Mouse (Mus musculus) forebrain, embryonic 14.5 days (tissue): ENCODE results near the gene Hyal2. TPM values are rescaled to one million over a fixed set of nuclear protein-coding genes. Genes with fewer than 3 reads are reported as not detected.
A peak's percentile ranks its signal among the peaks of the same experiment; 100 is the strongest.

ENCODE experiments used
- ATAC-seq: fragments of 200-750 bp; cut with Nextera tagmentation; 2 replicates; pipeline ENCODE4 v1.8.0; 2017; ENCODE audit warnings: mild to moderate bottlenecking, moderate library complexity
- DNase-seq: peaks from one replicate; pipeline ENCODE4 v3.0.0-alpha.2; 2015; ENCODE audit warnings: low spot score
- H3K27ac ChIP-seq: fragments of 300-500 bp; sonication (generic); 2 replicates; pipeline ENCODE4 v1.5.1; 2014; ENCODE audit warnings: low read depth, mild to moderate bottlenecking, control low read depth, low read length, moderate library complexity
- H3K27me3 ChIP-seq: fragments of 300-500 bp; sonication (generic); replicated peaks from 2 replicates; pipeline ENCODE4 v1.6.1; 2014; ENCODE audit warnings: low read length, control low read depth, mixed read lengths; ENCODE audit not compliant: control insufficient read depth, insufficient read depth
- H3K36me3 ChIP-seq: fragments of 300-500 bp; sonication (generic); 2 replicates; pipeline ENCODE4 v1.6.1; 2014; ENCODE audit warnings: low read length, control low read depth; ENCODE audit not compliant: control insufficient read depth, insufficient read depth
- H3K4me1 ChIP-seq: fragments of 300-500 bp; sonication (generic); 2 replicates; pipeline ENCODE4 v1.6.1; 2014; ENCODE audit warnings: antibody characterized with exemption, low read length, control low read depth; ENCODE audit not compliant: control insufficient read depth, insufficient read depth
- H3K4me2 ChIP-seq: fragments of 300-500 bp; sonication (generic); 2 replicates; pipeline ENCODE4 v1.6.1; 2014; ENCODE audit warnings: mild to moderate bottlenecking, control low read depth, low read length
- H3K4me3 ChIP-seq: fragments of 300-500 bp; sonication (generic); 2 replicates; pipeline ENCODE4 v1.5.1; 2014; ENCODE audit warnings: low read depth, low read length, control low read depth
- H3K9ac ChIP-seq: fragments of 300-500 bp; sonication (generic); 2 replicates; pipeline ENCODE4 v1.6.1; 2014; ENCODE audit warnings: mild to moderate bottlenecking, low read length, control low read depth, moderate library complexity
- H3K9me3 ChIP-seq: fragments of 300-500 bp; sonication (generic); replicated peaks from 2 replicates; pipeline ENCODE4 v1.6.1; 2016; ENCODE audit warnings: low read length, control low read depth, mixed read lengths; ENCODE audit not compliant: control insufficient read depth
- WGBS: fragments of 180-500 bp; shearing (Covaris S2); extraction: QIAGEN DNeasy Blood & Tissue Kit; methylation state at CpG from one replicate; pipeline ENCODE4 v1.1.7; 2014; 5-methylcytosine and 5-hydroxymethylcytosine counted together
- polyA plus RNA-seq: library from polyadenylated mRNA; unstranded; fragments of >200 nt; fragmentation: Nextera tagmentation; extraction: Ambion mirVana; gene quantifications from 2 replicates; pipeline ENCODE4 v1.2.1, GENCODE M21; 2014

Hyal2 gene
- polyA plus RNA-seq, 1 experiment from 2014 or later: 109 TPM

- Histone ChIP-seq H3K36me3 (peaks cover 4% of the 10 kb centered on the region), H3K27me3 (peaks cover 30% of the 10 kb centered on the region), H3K4me1 (peaks cover 26% of the 10 kb centered on the region), H3K4me2 (no peak overlapping the region), H3K27ac (no peak overlapping the region), H3K4me3 (no peak overlapping the region), H3K9me3 (no peaks in the 10 kb centered on the region), H3K9ac (no peak overlapping the region)
- ATAC-seq (no peak), DNase-seq (no peak)
- WGBS: 89% methylated on average over 20 of the region's 20 CpGs
Measured at GRCm38 (mm10) chr9:107549297-107550074, 18.3 kb upstream of the Hyal2 start.

- ATAC-seq: no peak
- Histone ChIP-seq H3K9ac (no peak overlapping the region), H3K27me3 (peaks cover 30% of the 10 kb centered on the region), H3K4me2 (peak overlapping the region; percentile 89), H3K27ac (no peak overlapping the region), H3K4me3 (peak overlapping the region; percentile 32; the same call in 1 of the 2 replicates), H3K9me3 (no peaks in the 10 kb centered on the region), H3K36me3 (no peaks in the 10 kb centered on the region; the same call in 1 of the 2 replicates), H3K4me1 (peaks cover 31% of the 10 kb centered on the region)
- DNase-seq: no peak
- WGBS: 31% methylated on average over 23 of the region's 23 CpGs
Measured at GRCm38 (mm10) chr9:107550491-107551116, 17.1 kb upstream of the Hyal2 start.

- Histone ChIP-seq H3K9ac (peak within 1 kb of the TSS; percentile 58), H3K9me3 (no peaks in the 10 kb centered on the region), H3K36me3 (no peaks in the 10 kb centered on the region), H3K4me2 (peak within 1 kb of the TSS; percentile 89), H3K4me3 (peak within 1 kb of the TSS; percentile 32), H3K27ac (no peak within 1 kb of the TSS), H3K27me3 (peaks cover 30% of the 10 kb centered on the region), H3K4me1 (peaks cover 38% of the 10 kb centered on the region)
- DNase-seq (no peak), ATAC-seq (0 out of 2 replicates have a peak, but pooled peaks have one; percentile 0)
- 1% methylated on average over 59 of the region's 63 CpGs for WGBS
Measured at GRCm38 (mm10) chr9:107551117-107551889, 16.4 kb upstream of the Hyal2 start, which contains the start of gene Rassf1. Rassf1 (plus strand) TSS chr9:107551555.

- H3K27me3 ChIP-seq: peaks cover 30% of the 10 kb centered on the region
- H3K36me3 ChIP-seq: no peaks in the 10 kb centered on the region; the same call in 1 of the 2 replicates
- H3K4me1 ChIP-seq: peaks cover 35% of the 10 kb centered on the region
- peak overlapping the region; percentile 32 for H3K4me3 ChIP-seq
- DNase-seq (no peak), ATAC-seq (no peak)
- H3K4me2 ChIP-seq: peak overlapping the region; percentile 89
- no peak overlapping the region for H3K27ac ChIP-seq
- H3K9ac ChIP-seq: peak overlapping the region; percentile 58
- WGBS: 5% methylated on average over 8 of the region's 8 CpGs
- H3K9me3 ChIP-seq: no peaks in the 10 kb centered on the region
Measured at GRCm38 (mm10) chr9:107551890-107552355, 15.8 kb upstream of the Hyal2 start.

GRCm38 (mm10) chr9:107552690-107553393 lies 14.9 kb upstream of the Hyal2 start:
- DNase-seq (no peak), ATAC-seq (no peak)
- Histone ChIP-seq H3K4me1 (peaks cover 31% of the 10 kb centered on the region), H3K9ac (no peak overlapping the region), H3K36me3 (peaks cover 9% of the 10 kb centered on the region), H3K9me3 (no peaks in the 10 kb centered on the region), H3K27ac (no peak overlapping the region), H3K4me2 (peak overlapping the region; percentile 89; the same call in 1 of the 2 replicates), H3K27me3 (peaks cover 30% of the 10 kb centered on the region), H3K4me3 (0 out of 2 replicates have a peak overlapping the region, but pooled peaks have one; percentile 63)
- 76% methylated on average over 5 of the region's 5 CpGs for WGBS

GRCm38 (mm10) chr9:107553541-107554318 lies 14.0 kb upstream of the Hyal2 start:
- WGBS: 5% methylated on average over 36 of the region's 37 CpGs
- no peak for DNase-seq

GRCm38 (mm10) chr9:107554319-107554825 lies 13.4 kb upstream of the Hyal2 start:
- Histone ChIP-seq H3K27me3 (peaks cover 30% of the 10 kb centered on the region), H3K4me2 (peak overlapping the region; percentile 89), H3K4me3 (peak overlapping the region; percentile 63), H3K9ac (peak overlapping the region; percentile 88), H3K9me3 (no peaks in the 10 kb centered on the region), H3K4me1 (peaks cover 31% of the 10 kb centered on the region), H3K36me3 (peaks cover 24% of the 10 kb centered on the region), H3K27ac (peak overlapping the region; percentile 82)
- ATAC-seq: peak; percentile 93
- peak; percentile 99 for DNase-seq
- under 1% methylated on average over 53 of the region's 53 CpGs for WGBS

More at GRCm38 (mm10) chr9:107553541-107554318, 14.0 kb upstream of the Hyal2 start:
- Histone ChIP-seq H3K36me3 (peaks cover 18% of the 10 kb centered on the region), H3K9ac (peak overlapping the region; percentile 73), H3K27me3 (peaks cover 30% of the 10 kb centered on the region), H3K27ac (peak overlapping the region; percentile 82), H3K9me3 (no peaks in the 10 kb centered on the region), H3K4me1 (peaks cover 31% of the 10 kb centered on the region), H3K4me2 (peak overlapping the region; percentile 89), H3K4me3 (peak overlapping the region; percentile 63)
- peak; percentile 67 for ATAC-seq
